Mouse (Mus musculus) lung, postnatal 0 days (tissue): ENCODE measurements around the gene Morc3.

Experiments
- CTCF ChIP-seq: IDR thresholded peaks from 2 replicates; pipeline ENCODE4 v1.5.1; 2016; ENCODE audit warnings: antibody characterized with exemption, mild to moderate bottlenecking
- EP300 ChIP-seq: IDR thresholded peaks from 2 replicates; pipeline ENCODE4 v1.6.1; 2016; ENCODE audit warnings: antibody characterized with exemption, mild to moderate bottlenecking, control low read depth

- TF ChIP-seq EP300, result no peak
- no peak for TF ChIP-seq CTCF
These were observed 5.0 kb upstream of the Morc3 start for GRCm38 (mm10) chr16:93826909-93827308.
